In genomic region chr19:47276730-47277129, GRCm38 (mm10) we compare ENCODE assay signal across 11 mouse cellular contexts.
DNase-seq lines count a peak whose midpoint lies in the region; ATAC-seq lines count a peak whose summit lies in the region.
"Had no signal": no experiment of that assay in that cellular context is flagged by ENCODE, and none has a peak within 500 bp of the region (broad histone marks: within the 10 kb centered on the region; RNA-seq: fewer than 3 reads in every experiment).

No protein-coding gene starts in this region.

- no peak overlapping the region for H3K4me3 ChIP-seq in limb, embryonic 15.5 days
- H3K4me3 ChIP-seq: limb, embryonic 13.5 days had no signal

- peak; percentile 43 for DNase-seq in adrenal gland, postnatal 14 days
- DNase-seq in adrenal gland, adult 18-20 months (ENCODE audit: low spot score in 2 of 2), result no peak
- DNase-seq in brain, adult 2 months (ENCODE audit: low read depth, low spot score), result peak; percentile 86
- DNase-seq in heart, postnatal 4 days, result peak; percentile 57
- DNase-seq in spleen, adult 12 weeks (ENCODE audit: low spot score), result no peak
- DNase-seq in natural killer cell, adult 2 months (ENCODE audit: low spot score in 2 of 2), result no peak
- DNase-seq: cerebellum, postnatal 10 days had no signal

- H3K4me2 ChIP-seq in limb, embryonic 15.5 days, result no peak overlapping the region
- H3K4me2 ChIP-seq: limb, embryonic 13.5 days had no signal

- peaks cover 37% of the 10 kb centered on the region for H3K4me1 ChIP-seq in limb, embryonic 15.5 days

- 72% methylated on average over 6 of the region's 6 CpGs for WGBS in limb, embryonic 15.5 days

- H3K27me3 ChIP-seq in limb, embryonic 15.5 days, result no peaks in the 10 kb centered on the region
- H3K27me3 ChIP-seq: limb, embryonic 13.5 days; Patski had no signal

- H3K9ac ChIP-seq in limb, embryonic 15.5 days, result no peak overlapping the region
- H3K9ac ChIP-seq: limb, embryonic 13.5 days had no signal

- 0 out of 2 replicates have a peak overlapping the region, but pooled peaks have one; percentile 24 for H3K27ac ChIP-seq in limb, embryonic 15.5 days
- H3K27ac ChIP-seq: limb, embryonic 13.5 days had no signal

- no peaks in the 10 kb centered on the region for H3K9me3 ChIP-seq in limb, embryonic 15.5 days
- H3K9me3 ChIP-seq: limb, embryonic 13.5 days had no signal

- peaks cover 90% of the 10 kb centered on the region for H3K36me3 ChIP-seq in limb, embryonic 15.5 days

- ATAC-seq in limb, embryonic 15.5 days (ENCODE audit: insufficient number of reproducible peaks, low FRiP score, low TSS enrichment, low read depth), result no peak
- no peak for ATAC-seq in cerebellum, adult (ENCODE audit: insufficient number of reproducible peaks, low FRiP score, low TSS enrichment)
- ATAC-seq: Patski had no signal

Comparison
In these comparisons a context has a peak if more than half of its experiments do, and no peak if none do; other contexts are left out.
1. DNase-seq: peak in adrenal gland, postnatal 14 days (single experiment), brain, adult 2 months (single experiment) and heart, postnatal 4 days (single experiment); none in adrenal gland, adult 18-20 months (0 of 2), spleen, adult 12 weeks (single experiment) and natural killer cell, adult 2 months (0 of 2).